Mouse (Mus musculus) stomach, postnatal 0 days (tissue): Measurements from ENCODE around the gene Naaladl2.

ENCODE experiments used
- CTCF ChIP-seq: IDR thresholded peaks from 2 replicates; pipeline ENCODE4 v1.5.1; 2016; ENCODE audit warnings: antibody characterized with exemption, low read depth, mild to moderate bottlenecking, moderate library complexity
- EP300 ChIP-seq: optimal IDR thresholded peaks from 2 replicates; pipeline ENCODE3; 2016; ENCODE audit warnings: antibody characterized with exemption

- no peak for TF ChIP-seq CTCF
- TF ChIP-seq EP300: no peak
These were observed 1025.9 kb downstream of the Naaladl2 start for GRCm38 (mm10) chr3:24118136-24118535.
